Mouse (Mus musculus) heart, embryonic 14.5 days (tissue): Measurements from ENCODE around the gene Pparg. TPM values are rescaled to one million over a fixed set of nuclear protein-coding genes. Genes with fewer than 3 reads are reported as not detected.

Experiments
- ATAC-seq: fragments of 200-750 bp; cut with Nextera tagmentation; 2 replicates; pipeline ENCODE4 v1.8.0; 2017; ENCODE audit warnings: low read depth, moderate TSS enrichment; ENCODE audit not compliant: insufficient number of reproducible peaks, insufficient read depth, low FRiP score
- H3K27ac ChIP-seq, 2 experiments: fragments of 200-500 bp in 1 of 2; fragments of 300-500 bp in 1 of 2; sonication (generic) in 1 of 2; replicated peaks in 1 of 2; 2 replicates each; pipeline ENCODE4 v1.5.1; 2012 to 2014; ENCODE audit warnings: low read depth in 2 of 2, low read length in 2 of 2, control low read depth in 1 of 2, mild to moderate bottlenecking in 1 of 2, mixed read lengths in 1 of 2; ENCODE audit not compliant: control insufficient read depth in 1 of 2, insufficient read depth in 1 of 2
- H3K27me3 ChIP-seq: fragments of 300-500 bp; sonication (generic); 2 replicates; pipeline ENCODE4 v1.6.1; 2014; ENCODE audit warnings: mild to moderate bottlenecking, low read length, control low read depth; ENCODE audit not compliant: control insufficient read depth, insufficient read depth
- H3K36me3 ChIP-seq: fragments of 300-500 bp; sonication (generic); 2 replicates; pipeline ENCODE4 v1.6.1; 2014; ENCODE audit warnings: mild to moderate bottlenecking, control low read depth, low read length, mixed read lengths; ENCODE audit not compliant: control insufficient read depth, insufficient read depth
- H3K4me1 ChIP-seq, 2 experiments: fragments of 200-500 bp in 1 of 2; fragments of 300-500 bp in 1 of 2; sonication (generic) in 1 of 2; 2 replicates each; pipeline ENCODE4 v1.6.1; 2012 to 2014; ENCODE audit warnings: low read length in 2 of 2, control low read depth in 1 of 2, mixed read lengths in 1 of 2; ENCODE audit not compliant: control insufficient read depth in 2 of 2, insufficient read depth in 2 of 2
- H3K4me2 ChIP-seq: fragments of 300-500 bp; sonication (generic); 2 replicates; pipeline ENCODE4 v1.6.1; 2014; ENCODE audit warnings: mild to moderate bottlenecking, low read length
- H3K4me3 ChIP-seq, 2 experiments: fragments of 200-500 bp in 1 of 2; fragments of 300-500 bp in 1 of 2; sonication (generic) in 1 of 2; 2 replicates each; pipeline ENCODE4 v1.5.1; 2012 to 2014; ENCODE audit warnings: low read length in 2 of 2, mild to moderate bottlenecking in 2 of 2, control low read depth in 1 of 2, low read depth in 1 of 2, moderate library complexity in 1 of 2; ENCODE audit not compliant: control insufficient read depth in 1 of 2, insufficient read depth in 1 of 2
- H3K9ac ChIP-seq: fragments of 300-500 bp; sonication (generic); 2 replicates; pipeline ENCODE4 v1.6.1; 2014; ENCODE audit warnings: mild to moderate bottlenecking, low read length
- H3K9me3 ChIP-seq: fragments of 300-500 bp; sonication (generic); 2 replicates; pipeline ENCODE4 v1.6.1; 2016; ENCODE audit warnings: low read length, control low read depth; ENCODE audit not compliant: control insufficient read depth
- WGBS: fragments of 180-500 bp; shearing (Covaris S2); extraction: QIAGEN DNeasy Blood & Tissue Kit; methylation state at CpG from one replicate; pipeline ENCODE4 v1.1.7; 2014; 5-methylcytosine and 5-hydroxymethylcytosine counted together
- polyA plus RNA-seq: library from polyadenylated mRNA; unstranded; fragments of >200 nt; fragmentation: Nextera tagmentation; extraction: Ambion mirVana; gene quantifications from 2 replicates; pipeline ENCODE4 v1.2.1, GENCODE M21; 2014

The Pparg gene
- polyA plus RNA-seq, 1 experiment from 2014 or later: 2.4 TPM

DNA sequence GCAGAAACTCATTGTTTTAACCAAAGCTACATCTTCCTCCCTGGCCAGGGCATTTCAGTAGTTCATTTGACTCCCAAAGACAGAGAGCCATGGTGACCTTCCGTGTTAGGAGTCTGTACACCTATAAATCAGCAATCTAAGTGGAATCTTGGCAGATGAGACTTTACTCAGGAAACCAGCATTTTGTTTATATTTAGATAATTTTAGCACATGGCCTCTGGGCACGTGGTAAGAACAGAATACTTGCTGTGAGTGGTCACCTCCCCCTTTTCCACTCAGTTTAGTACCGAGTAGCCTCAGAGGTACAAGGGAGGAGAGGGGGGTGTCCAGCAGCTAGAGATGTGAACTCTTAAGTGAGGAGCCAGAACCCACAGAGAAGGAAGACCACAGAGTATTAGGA lies 36.2 kb downstream of the Pparg start:
- no peak for ATAC-seq

GRCm38 (mm10) chr6:115404354-115404753 lies 43.6 kb downstream of the Pparg start:
- H3K27ac ChIP-seq: no peak overlapping the region
- ATAC-seq: no peak
- no peaks in the 10 kb centered on the region for H3K9me3 ChIP-seq
- no peaks in the 10 kb centered on the region for H3K27me3 ChIP-seq
- no peak overlapping the region for H3K4me2 ChIP-seq
- H3K4me1 ChIP-seq: no peaks in the 10 kb centered on the region
- 78% methylated on average over 2 of the region's 2 CpGs for WGBS
- H3K4me3 ChIP-seq: no peak overlapping the region
- H3K36me3 ChIP-seq: no peaks in the 10 kb centered on the region
- H3K9ac ChIP-seq: no peak overlapping the region

More for the DNA sequence above, 36.2 kb downstream of the Pparg start:
- Histone ChIP-seq H3K4me1 (no peaks in the 10 kb centered on the region), H3K9ac (no peak overlapping the region), H3K27me3 (no peaks in the 10 kb centered on the region), H3K9me3 (no peaks in the 10 kb centered on the region), H3K4me3 (no peak overlapping the region), H3K27ac (no peak overlapping the region), H3K36me3 (no peaks in the 10 kb centered on the region), H3K4me2 (no peak overlapping the region)
- 46% methylated on average over 3 of the region's 3 CpGs for WGBS

DNA sequence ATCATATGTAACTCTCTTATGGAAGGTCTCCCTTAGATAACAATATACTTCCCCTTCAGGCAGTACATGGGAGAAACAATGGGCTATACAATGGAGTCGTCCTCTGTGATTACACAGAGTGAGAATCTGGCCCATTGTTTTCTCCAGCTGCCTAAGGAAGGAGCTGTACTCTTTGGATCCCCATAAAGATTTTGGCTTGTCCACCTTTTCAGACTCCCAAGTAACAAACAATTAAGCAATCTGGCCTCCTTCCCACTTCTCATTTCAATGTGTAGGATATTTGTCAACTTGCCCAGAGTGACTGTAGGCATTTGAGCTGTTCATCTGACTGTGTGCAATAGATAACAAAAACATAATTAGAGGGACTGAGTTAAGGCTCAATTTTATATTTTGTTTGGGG lies 50.7 kb downstream of the Pparg start:
- ATAC-seq: no peak
- Histone ChIP-seq H3K27ac (no peak overlapping the region), H3K9ac (no peak overlapping the region), H3K27me3 (no peaks in the 10 kb centered on the region), H3K4me3 (no peak overlapping the region), H3K4me2 (no peak overlapping the region), H3K36me3 (no peaks in the 10 kb centered on the region), H3K4me1 (no peaks in the 10 kb centered on the region), H3K9me3 (no peaks in the 10 kb centered on the region)
- WGBS: 26% methylated on average over 1 of the region's 1 CpGs

GRCm38 (mm10) chr6:115418171-115418570 lies 57.4 kb downstream of the Pparg start:
- no peak for ATAC-seq

GRCm38 (mm10) chr6:115418964-115419363 lies 58.2 kb downstream of the Pparg start:
- Histone ChIP-seq H3K4me1 (no peaks in the 10 kb centered on the region), H3K9me3 (no peaks in the 10 kb centered on the region), H3K36me3 (no peaks in the 10 kb centered on the region), H3K27me3 (no peaks in the 10 kb centered on the region), H3K4me3 (no peak overlapping the region), H3K4me2 (no peak overlapping the region), H3K9ac (no peak overlapping the region), H3K27ac (no peak overlapping the region)
- 68% methylated on average over 3 of the region's 3 CpGs for WGBS
- ATAC-seq: no peak

More at GRCm38 (mm10) chr6:115418171-115418570, 57.4 kb downstream of the Pparg start:
- Histone ChIP-seq H3K9ac (no peak overlapping the region), H3K36me3 (no peaks in the 10 kb centered on the region), H3K27ac (no peak overlapping the region), H3K4me3 (no peak overlapping the region), H3K9me3 (no peaks in the 10 kb centered on the region), H3K27me3 (no peaks in the 10 kb centered on the region), H3K4me1 (no peaks in the 10 kb centered on the region), H3K4me2 (no peak overlapping the region)
- WGBS: 79% methylated on average over 3 of the region's 3 CpGs

- Histone ChIP-seq H3K4me3 (no peak overlapping the region), H3K4me2 (no peak overlapping the region), H3K27me3 (no peaks in the 10 kb centered on the region), H3K36me3 (no peaks in the 10 kb centered on the region), H3K9ac (no peak overlapping the region), H3K27ac (no peak overlapping the region), H3K4me1 (no peaks in the 10 kb centered on the region), H3K9me3 (no peaks in the 10 kb centered on the region)
- ATAC-seq: no peak
- 49% methylated on average over 1 of the region's 1 CpGs for WGBS
Observed at GRCm38 (mm10) chr6:115420963-115421362, 60.2 kb downstream of the Pparg start.

- WGBS: 76% methylated on average over 4 of the region's 4 CpGs
- Histone ChIP-seq H3K27me3 (no peaks in the 10 kb centered on the region), H3K9ac (no peak overlapping the region), H3K4me1 (no peaks in the 10 kb centered on the region), H3K4me2 (no peak overlapping the region), H3K36me3 (no peaks in the 10 kb centered on the region), H3K4me3 (no peak overlapping the region), H3K9me3 (no peaks in the 10 kb centered on the region), H3K27ac (no peak overlapping the region)
- no peak for ATAC-seq
Observed at GRCm38 (mm10) chr6:115421665-115422064, 60.9 kb downstream of the Pparg start.

DNA sequence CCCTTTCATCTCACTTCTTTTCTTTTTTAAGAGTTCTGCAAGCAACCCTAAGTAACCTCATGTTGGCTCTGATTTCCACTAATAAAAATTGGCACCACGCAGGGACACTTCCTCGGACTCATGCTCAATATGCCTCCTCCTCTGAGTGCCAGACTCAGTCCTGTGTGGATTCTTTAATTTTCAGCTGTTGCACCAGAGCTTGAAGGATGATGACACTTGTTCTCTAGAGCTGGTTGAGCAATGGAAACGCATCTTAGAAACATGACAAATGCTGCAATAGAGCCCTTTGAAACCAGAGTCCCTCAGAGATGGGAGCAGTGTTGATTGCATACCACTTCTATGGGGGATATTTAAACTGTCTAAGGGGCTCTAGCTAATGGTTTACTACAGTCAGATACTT lies 63.7 kb downstream of the Pparg start:
- no peak overlapping the region for H3K4me3 ChIP-seq
- H3K9ac ChIP-seq: no peak overlapping the region
- H3K9me3 ChIP-seq: no peaks in the 10 kb centered on the region
- H3K27ac ChIP-seq: no peak overlapping the region
- H3K36me3 ChIP-seq: no peaks in the 10 kb centered on the region
- H3K4me1 ChIP-seq: no peaks in the 10 kb centered on the region
- no peaks in the 10 kb centered on the region for H3K27me3 ChIP-seq
- WGBS: 79% methylated on average over 3 of the region's 3 CpGs
- no peak for ATAC-seq
- no peak overlapping the region for H3K4me2 ChIP-seq
